Mouse (Mus musculus) limb, embryonic 12.5 days (tissue): ENCODE data around the gene Sgf29. TPM values are rescaled to one million over a fixed set of nuclear protein-coding genes. Genes with fewer than 3 reads are reported as not detected.

ENCODE experiments used
- ATAC-seq: fragments of 200-750 bp; cut with Nextera tagmentation; 2 replicates; pipeline ENCODE4 v1.8.0; 2017; ENCODE audit warnings: low read depth, moderate TSS enrichment; ENCODE audit not compliant: insufficient number of reproducible peaks, insufficient read depth, low FRiP score, low TSS enrichment
- H3K27ac ChIP-seq: fragments of 300-500 bp; sonication (generic); 2 replicates; pipeline ENCODE4 v1.5.1; 2016; ENCODE audit warnings: mild to moderate bottlenecking, moderate library complexity
- H3K27me3 ChIP-seq: fragments of 300-500 bp; sonication (generic); 2 replicates; pipeline ENCODE4 v1.6.1; 2016; ENCODE audit warnings: mild to moderate bottlenecking, moderate library complexity
- H3K36me3 ChIP-seq: fragments of 300-500 bp; sonication (generic); 2 replicates; pipeline ENCODE4 v1.6.1; 2016; ENCODE audit warnings: mild to moderate bottlenecking, moderate library complexity
- H3K4me1 ChIP-seq: fragments of 300-500 bp; sonication (generic); replicated peaks from 2 replicates; pipeline ENCODE4 v1.6.1; 2016
- H3K4me2 ChIP-seq: fragments of 300-500 bp; sonication (generic); 2 replicates; pipeline ENCODE4 v1.6.1; 2016; ENCODE audit warnings: mild to moderate bottlenecking, moderate library complexity
- H3K4me3 ChIP-seq: fragments of 300-500 bp; sonication (generic); replicated peaks from 2 replicates; pipeline ENCODE4 v1.5.1; 2016; ENCODE audit warnings: mild to moderate bottlenecking
- H3K9ac ChIP-seq: fragments of 300-500 bp; sonication (generic); replicated peaks from 2 replicates; pipeline ENCODE4 v1.6.1; 2016; ENCODE audit warnings: mild to moderate bottlenecking, moderate library complexity
- H3K9me3 ChIP-seq: fragments of 300-500 bp; sonication (generic); 2 replicates; pipeline ENCODE4 v1.6.1; 2016; ENCODE audit warnings: mild to moderate bottlenecking, moderate library complexity
- WGBS: fragments of 180-500 bp; shearing (Covaris S2); methylation state at CpG from one replicate; pipeline ENCODE4 v1.1.7; 2016; 5-methylcytosine and 5-hydroxymethylcytosine counted together
- polyA plus RNA-seq: library from polyadenylated mRNA; unstranded; fragments of >200 nt; fragmentation: Nextera tagmentation; extraction: Ambion mirVana; gene quantifications from 2 replicates; pipeline ENCODE4 v1.2.1, GENCODE M21; 2016

Sgf29 gene
- polyA plus RNA-seq, 1 experiment from 2014 or later: 47.7 TPM

- Histone ChIP-seq H3K27me3 (no peaks in the 10 kb centered on the region), H3K4me1 (peaks cover 24% of the 10 kb centered on the region), H3K4me2 (peak overlapping the region; percentile 90), H3K36me3 (peaks cover 17% of the 10 kb centered on the region), H3K4me3 (peak overlapping the region; percentile 77), H3K27ac (no peak overlapping the region), H3K9ac (peak overlapping the region; percentile 90; the same call in 1 of the 2 replicates), H3K9me3 (no peaks in the 10 kb centered on the region)
- ATAC-seq: no peak
- WGBS: 74% methylated on average over 3 of the region's 3 CpGs
Observed at GRCm38 (mm10) chr7:126696886-126697285, 47.8 kb downstream of the Sgf29 start.

- ATAC-seq: no peak
- H3K27me3 ChIP-seq: peaks cover 4% of the 10 kb centered on the region
- no peak overlapping the region for H3K4me3 ChIP-seq
- 95% methylated on average over 8 of the region's 8 CpGs for WGBS
- H3K9ac ChIP-seq: no peak overlapping the region
- no peak overlapping the region for H3K27ac ChIP-seq
- H3K9me3 ChIP-seq: no peaks in the 10 kb centered on the region
- peaks cover 8% of the 10 kb centered on the region; the same call in 1 of the 2 replicates for H3K36me3 ChIP-seq
- H3K4me2 ChIP-seq: no peak overlapping the region
- peaks cover 24% of the 10 kb centered on the region for H3K4me1 ChIP-seq
Observed at GRCm38 (mm10) chr7:126697838-126698237, 48.7 kb downstream of the Sgf29 start.

DNA sequence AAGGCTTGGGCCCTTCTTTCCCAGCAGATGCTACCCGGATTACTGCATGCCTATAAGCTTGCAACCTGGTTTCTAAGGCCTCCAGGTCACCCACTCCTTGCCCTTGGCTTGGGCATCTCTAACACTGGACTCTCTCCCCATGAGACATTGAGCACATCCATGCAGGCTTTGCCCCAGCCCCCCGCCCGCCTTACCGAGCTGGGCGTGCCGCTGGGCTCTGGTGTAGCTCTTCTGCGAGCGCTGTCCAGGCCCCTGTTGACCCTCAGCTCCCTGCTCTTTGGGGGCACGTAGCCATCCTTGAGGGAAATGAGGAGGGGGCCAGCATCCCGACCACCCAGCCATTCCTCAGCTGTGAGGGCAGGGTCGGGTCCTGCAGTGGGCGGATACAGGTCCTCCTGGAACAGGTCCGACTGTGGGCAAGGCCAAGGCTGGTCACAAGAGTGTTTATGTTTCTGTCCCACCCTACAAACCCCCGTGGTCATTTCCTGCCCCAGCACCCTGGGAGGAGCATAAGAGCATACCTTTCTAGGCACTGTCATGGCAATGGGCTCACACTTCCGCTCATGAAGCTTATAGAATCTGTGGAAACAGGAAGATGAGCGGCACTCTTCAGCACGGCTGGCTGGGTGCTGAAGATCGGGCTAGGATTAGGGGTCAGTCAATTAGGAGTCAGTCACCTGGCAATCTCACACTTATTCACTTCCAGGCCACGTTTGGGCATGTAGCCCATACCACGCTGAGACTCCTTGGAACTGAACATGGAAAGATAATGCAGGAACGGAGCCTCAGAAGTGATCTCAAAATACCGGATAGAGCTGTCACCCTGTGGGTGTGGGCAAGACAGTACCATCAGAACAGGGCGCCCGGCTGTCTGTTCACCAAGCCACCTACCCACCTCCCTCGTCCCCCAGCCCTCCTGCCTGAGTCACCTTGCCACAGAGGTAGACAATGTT is 51.2 kb downstream of the Sgf29 start:
- no peak for ATAC-seq
- H3K9ac ChIP-seq: no peak overlapping the region; the same call in 1 of the 2 replicates
- 87% methylated on average over 25 of the region's 25 CpGs for WGBS
- H3K36me3 ChIP-seq: peaks cover 8% of the 10 kb centered on the region; the same call in 1 of the 2 replicates
- H3K9me3 ChIP-seq: no peaks in the 10 kb centered on the region
- H3K27ac ChIP-seq: no peak overlapping the region
- H3K4me2 ChIP-seq: no peak overlapping the region
- H3K27me3 ChIP-seq: peaks cover 28% of the 10 kb centered on the region
- peaks cover 35% of the 10 kb centered on the region for H3K4me1 ChIP-seq
- no peak overlapping the region for H3K4me3 ChIP-seq

DNA sequence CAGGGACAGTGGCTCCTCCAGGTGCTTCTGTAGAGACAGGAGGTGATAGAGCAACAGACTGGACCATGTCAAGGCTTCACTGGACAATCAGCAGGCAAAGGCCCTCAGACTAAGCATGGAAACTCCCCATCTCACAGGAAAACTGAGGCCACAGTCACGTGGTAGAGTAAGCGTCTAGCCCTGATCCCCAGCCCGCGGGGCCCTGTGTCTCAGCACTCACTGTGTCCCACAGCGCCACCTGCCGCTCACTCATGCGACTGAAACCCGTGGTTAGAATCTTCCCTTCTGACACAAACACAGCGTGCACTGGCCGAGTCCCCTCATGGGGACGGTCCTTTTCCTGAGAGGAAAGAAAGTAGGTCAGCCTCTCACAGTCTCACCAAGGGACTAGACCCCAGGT is 52.0 kb downstream of the Sgf29 start:
- peaks cover 8% of the 10 kb centered on the region; the same call in 1 of the 2 replicates for H3K36me3 ChIP-seq
- H3K4me3 ChIP-seq: no peak overlapping the region
- H3K9ac ChIP-seq: no peak overlapping the region; the same call in 1 of the 2 replicates
- ATAC-seq: no peak
- peaks cover 35% of the 10 kb centered on the region for H3K27me3 ChIP-seq
- 0 out of 2 replicates have a peak overlapping the region, but pooled peaks have one; percentile 13 for H3K4me2 ChIP-seq
- no peaks in the 10 kb centered on the region for H3K9me3 ChIP-seq
- no peak overlapping the region for H3K27ac ChIP-seq
- peaks cover 35% of the 10 kb centered on the region for H3K4me1 ChIP-seq
- WGBS: 2% methylated on average over 11 of the region's 11 CpGs

- H3K9ac ChIP-seq: no peak overlapping the region; the same call in 1 of the 2 replicates
- no peak for ATAC-seq
- peaks cover 37% of the 10 kb centered on the region for H3K27me3 ChIP-seq
- H3K4me2 ChIP-seq: 0 out of 2 replicates have a peak overlapping the region, but pooled peaks have one; percentile 13
- H3K36me3 ChIP-seq: peaks cover 8% of the 10 kb centered on the region; the same call in 1 of the 2 replicates
- H3K4me1 ChIP-seq: peaks cover 31% of the 10 kb centered on the region
- H3K27ac ChIP-seq: no peak overlapping the region
- WGBS: 63% methylated on average over 24 of the region's 24 CpGs
- H3K4me3 ChIP-seq: no peak overlapping the region
- no peaks in the 10 kb centered on the region for H3K9me3 ChIP-seq
Observed at GRCm38 (mm10) chr7:126701559-126702357, 52.6 kb downstream of the Sgf29 start.

GRCm38 (mm10) chr7:126702358-126702757 is 53.2 kb downstream of the Sgf29 start:
- H3K4me1 ChIP-seq: peaks cover 25% of the 10 kb centered on the region
- ATAC-seq: no peak
- H3K27ac ChIP-seq: no peak overlapping the region
- no peak overlapping the region for H3K9ac ChIP-seq
- H3K36me3 ChIP-seq: peaks cover 3% of the 10 kb centered on the region; the same call in 1 of the 2 replicates
- H3K9me3 ChIP-seq: no peaks in the 10 kb centered on the region
- 78% methylated on average over 6 of the region's 6 CpGs for WGBS
- H3K27me3 ChIP-seq: peaks cover 37% of the 10 kb centered on the region
- no peak overlapping the region for H3K4me2 ChIP-seq
- H3K4me3 ChIP-seq: no peak overlapping the region

DNA sequence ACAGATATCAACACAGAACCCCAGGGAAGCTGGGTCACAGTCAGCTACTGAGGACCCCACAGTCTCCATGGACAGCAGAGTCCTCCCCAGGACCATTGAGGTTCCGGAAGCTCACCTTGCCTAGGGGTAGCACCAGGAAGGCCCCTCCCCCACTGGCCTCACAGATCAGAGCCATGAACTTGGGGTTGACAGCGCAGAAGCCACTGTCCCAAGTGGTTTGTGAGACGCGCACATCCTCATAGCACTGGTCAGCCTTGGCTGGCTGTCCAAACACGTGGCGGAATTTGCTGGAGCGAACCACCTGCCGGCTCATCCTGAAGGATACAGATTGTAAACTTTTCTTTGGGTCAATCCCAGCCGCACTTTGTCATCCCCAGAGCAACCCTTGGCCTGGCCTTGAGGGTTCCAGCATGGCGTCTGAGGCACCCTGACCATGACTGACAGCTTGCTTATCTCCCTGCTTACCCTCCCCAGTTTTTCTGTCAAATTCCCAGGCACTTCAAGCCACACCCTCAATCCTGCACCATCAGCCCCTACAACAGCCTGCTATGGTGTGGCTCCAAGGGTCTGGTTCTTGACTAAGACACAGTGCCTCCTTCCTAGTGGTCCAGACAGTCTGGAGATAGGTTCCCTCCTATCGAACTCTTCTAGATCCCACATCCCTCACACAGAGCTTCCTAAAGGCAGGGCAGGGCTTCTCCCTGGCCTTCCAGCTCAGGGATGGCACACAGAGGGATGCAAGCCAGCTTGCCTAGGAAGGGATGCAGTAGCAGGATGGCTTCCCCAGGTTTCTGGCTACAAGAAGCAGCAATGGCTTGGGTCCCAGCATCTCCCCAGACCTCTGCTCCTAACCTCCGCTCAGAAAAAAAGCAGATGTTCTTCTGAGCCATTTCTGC is 54.0 kb downstream of the Sgf29 start:
- Histone ChIP-seq H3K4me3 (peak overlapping the region; percentile 60), H3K4me1 (peaks cover 25% of the 10 kb centered on the region), H3K9me3 (no peaks in the 10 kb centered on the region), H3K9ac (0 out of 2 replicates have a peak overlapping the region, but pooled peaks have one; percentile 65), H3K36me3 (peaks cover 2% of the 10 kb centered on the region; the same call in 1 of the 2 replicates), H3K4me2 (peak overlapping the region; percentile 99), H3K27me3 (peaks cover 37% of the 10 kb centered on the region), H3K27ac (no peak overlapping the region)
- WGBS: 82% methylated on average over 12 of the region's 12 CpGs
- ATAC-seq: no peak

- Histone ChIP-seq H3K9me3 (0 out of 2 replicates have a peak, but pooled peaks cover under 1% of the 10 kb centered on the region), H3K9ac (peak overlapping the region; percentile 65; the same call in 1 of the 2 replicates), H3K4me1 (peaks cover 25% of the 10 kb centered on the region), H3K36me3 (peaks cover 2% of the 10 kb centered on the region; the same call in 1 of the 2 replicates), H3K4me2 (peak overlapping the region; percentile 99), H3K4me3 (peak overlapping the region; percentile 60), H3K27me3 (peaks cover 37% of the 10 kb centered on the region), H3K27ac (no peak overlapping the region)
- WGBS: 16% methylated on average over 7 of the region's 7 CpGs
- no peak for ATAC-seq
Observed at GRCm38 (mm10) chr7:126703757-126704077, 54.6 kb downstream of the Sgf29 start.

DNA sequence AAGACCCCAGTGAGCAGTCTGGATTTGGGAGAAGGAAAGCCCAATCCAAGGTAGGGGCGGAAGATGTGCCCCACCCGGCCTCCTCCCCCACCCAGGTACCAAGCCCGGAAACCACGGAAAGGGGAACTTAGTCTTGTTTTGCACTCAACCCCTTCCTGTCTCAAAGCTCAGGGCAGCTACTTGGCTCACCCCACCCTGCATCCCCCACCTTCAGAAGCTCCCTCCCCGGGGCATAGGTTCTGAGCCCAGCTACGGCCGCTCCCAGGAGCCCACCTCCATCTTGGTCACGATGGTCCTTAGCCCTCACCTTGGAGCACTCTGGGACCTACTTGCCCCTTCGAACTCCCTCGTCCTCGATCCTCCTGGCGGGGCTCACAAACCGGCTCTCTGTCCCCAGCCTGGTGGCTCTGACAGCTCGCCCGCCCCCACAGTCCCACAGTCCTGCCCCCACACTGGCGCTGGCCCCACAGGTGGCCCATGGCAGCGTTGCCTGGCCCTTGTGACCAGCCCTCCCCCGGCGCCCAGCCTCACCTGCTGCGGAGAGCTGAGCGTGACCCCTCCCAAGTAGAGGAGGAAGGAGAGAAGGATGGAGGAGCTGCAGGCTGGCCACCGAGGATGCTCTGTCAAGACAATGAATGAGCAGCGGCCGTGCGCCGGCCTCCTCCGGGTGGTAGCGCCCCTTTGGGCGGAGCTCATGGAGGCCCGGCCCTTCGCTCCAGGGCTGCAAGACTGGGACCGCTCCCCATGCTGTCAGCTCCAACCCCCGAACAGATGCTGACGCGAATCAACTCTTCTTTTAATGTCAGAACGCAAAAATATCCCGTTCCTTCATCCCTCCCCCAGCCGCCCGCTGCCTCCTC is 55.2 kb downstream of the Sgf29 start:
- H3K4me2 ChIP-seq: peak overlapping the region; percentile 99
- 1% methylated on average over 39 of the region's 39 CpGs for WGBS
- H3K9ac ChIP-seq: peak overlapping the region; percentile 65
- 0 out of 2 replicates have a peak, but pooled peaks have one; percentile 56 for ATAC-seq
- 0 out of 2 replicates have a peak, but pooled peaks cover 4% of the 10 kb centered on the region for H3K9me3 ChIP-seq
- H3K4me3 ChIP-seq: peak overlapping the region; percentile 60
- peaks cover 2% of the 10 kb centered on the region; the same call in 1 of the 2 replicates for H3K36me3 ChIP-seq
- peaks cover 25% of the 10 kb centered on the region for H3K4me1 ChIP-seq
- no peak overlapping the region for H3K27ac ChIP-seq
- H3K27me3 ChIP-seq: peaks cover 37% of the 10 kb centered on the region
